Mouse (Mus musculus): Measurements from ENCODE around the gene Patj. TPM values are rescaled to one million over a fixed set of nuclear protein-coding genes. Genes with fewer than 3 reads are reported as not detected.

Gene Patj
- polyA plus RNA-seq, 1 experiment from 2014 or later: 2.2 TPM

GRCm38 (mm10) chr4:98473491-98473890 lies 77.9 kb downstream of the Patj start:
- H3K36me3 ChIP-seq (replicated peaks): no peaks in the 10 kb centered on the region
- no peak for ATAC-seq (ENCODE audit: insufficient read depth)
- H3K4me1 ChIP-seq (replicated peaks): no peaks in the 10 kb centered on the region
- H3K4me2 ChIP-seq: no peak overlapping the region
- no peak overlapping the region for H3K4me3 ChIP-seq (replicated peaks)
- no peak overlapping the region for H3K9ac ChIP-seq
- H3K27ac ChIP-seq (replicated peaks): no peak overlapping the region
- 51% methylated on average over 3 of the region's 3 CpGs for WGBS (ENCODE audit: insufficient replicate concordance)
- no peaks in the 10 kb centered on the region for H3K9me3 ChIP-seq (replicated peaks)
- no peaks in the 10 kb centered on the region for H3K27me3 ChIP-seq

- no peaks in the 10 kb centered on the region for H3K27me3 ChIP-seq
- no peaks in the 10 kb centered on the region for H3K36me3 ChIP-seq (replicated peaks)
- H3K4me1 ChIP-seq (replicated peaks): no peaks in the 10 kb centered on the region
- no peaks in the 10 kb centered on the region for H3K9me3 ChIP-seq (replicated peaks)
- H3K4me2 ChIP-seq: no peak overlapping the region
- no peak overlapping the region for H3K27ac ChIP-seq (replicated peaks)
- WGBS (ENCODE audit: insufficient replicate concordance): 53% methylated on average over 3 of the region's 3 CpGs
- no peak overlapping the region for H3K4me3 ChIP-seq (replicated peaks)
- ATAC-seq (ENCODE audit: insufficient read depth): no peak
- no peak overlapping the region for H3K9ac ChIP-seq
Measured at GRCm38 (mm10) chr4:98478005-98478404, 82.4 kb downstream of the Patj start.

- 24% methylated on average over 3 of the region's 3 CpGs for WGBS (ENCODE audit: insufficient replicate concordance)
- ATAC-seq (ENCODE audit: insufficient read depth): peak; percentile 68
Measured at GRCm38 (mm10) chr4:98486475-98486874, 90.9 kb downstream of the Patj start.

GRCm38 (mm10) chr4:98486901-98487300 lies 91.3 kb downstream of the Patj start:
- Histone ChIP-seq H3K4me1 (replicated peaks) (no peaks in the 10 kb centered on the region), H3K4me2 (no peak overlapping the region), H3K4me3 (replicated peaks) (no peak overlapping the region), H3K36me3 (replicated peaks) (no peaks in the 10 kb centered on the region), H3K27me3 (no peaks in the 10 kb centered on the region), H3K27ac (replicated peaks) (no peak overlapping the region), H3K9ac (no peak overlapping the region), H3K9me3 (replicated peaks) (no peaks in the 10 kb centered on the region)
- ATAC-seq (ENCODE audit: insufficient read depth): no peak
- 61% methylated on average over 4 of the region's 4 CpGs for WGBS (ENCODE audit: insufficient replicate concordance)

More at GRCm38 (mm10) chr4:98486475-98486874, 90.9 kb downstream of the Patj start:
- Histone ChIP-seq H3K4me3 (replicated peaks) (no peak overlapping the region), H3K9me3 (replicated peaks) (no peaks in the 10 kb centered on the region), H3K27ac (replicated peaks) (no peak overlapping the region), H3K36me3 (replicated peaks) (no peaks in the 10 kb centered on the region), H3K27me3 (no peaks in the 10 kb centered on the region), H3K4me2 (no peak overlapping the region), H3K4me1 (replicated peaks) (no peaks in the 10 kb centered on the region), H3K9ac (no peak overlapping the region)

- 35% methylated on average over 1 of the region's 1 CpGs for WGBS (ENCODE audit: insufficient replicate concordance)
- H3K9ac ChIP-seq: no peak overlapping the region
Measured at GRCm38 (mm10) chr4:98489386-98489785, 93.8 kb downstream of the Patj start.

DNA sequence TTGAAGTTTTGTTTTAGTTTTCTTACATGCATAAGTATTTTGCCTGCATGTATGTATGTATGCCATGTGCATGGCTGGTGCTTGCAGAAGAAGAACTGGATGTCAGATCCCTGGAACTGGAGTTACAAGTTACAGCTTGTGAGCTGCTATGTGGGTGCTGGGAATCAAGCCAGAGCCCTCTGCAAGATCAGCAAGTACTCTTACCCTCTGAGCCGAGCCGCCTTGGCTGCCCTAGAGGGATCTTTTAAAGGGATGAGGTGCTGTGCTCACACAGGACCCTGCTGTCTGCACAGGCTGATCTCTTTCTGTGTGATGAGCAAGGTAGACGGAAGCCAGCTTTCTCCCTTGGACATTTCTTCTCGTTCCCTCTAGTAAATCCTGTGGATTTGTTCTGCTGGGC lies 102.8 kb downstream of the Patj start:
- Histone ChIP-seq H3K9me3 (replicated peaks) (no peaks in the 10 kb centered on the region), H3K27me3 (no peaks in the 10 kb centered on the region), H3K4me3 (replicated peaks) (no peak overlapping the region), H3K4me2 (no peak overlapping the region), H3K36me3 (replicated peaks) (no peaks in the 10 kb centered on the region), H3K9ac (no peak overlapping the region), H3K4me1 (replicated peaks) (no peaks in the 10 kb centered on the region), H3K27ac (replicated peaks) (no peak overlapping the region)
- ATAC-seq (ENCODE audit: insufficient read depth): no peak
- WGBS (ENCODE audit: insufficient replicate concordance): 66% methylated on average over 4 of the region's 4 CpGs

More at GRCm38 (mm10) chr4:98489386-98489785, 93.8 kb downstream of the Patj start:
- Histone ChIP-seq H3K27ac (replicated peaks) (no peak overlapping the region), H3K4me3 (replicated peaks) (no peak overlapping the region), H3K4me1 (replicated peaks) (no peaks in the 10 kb centered on the region), H3K27me3 (no peaks in the 10 kb centered on the region), H3K9me3 (replicated peaks) (no peaks in the 10 kb centered on the region), H3K36me3 (replicated peaks) (no peaks in the 10 kb centered on the region), H3K4me2 (no peak overlapping the region)
- ATAC-seq (ENCODE audit: insufficient read depth): no peak

GRCm38 (mm10) chr4:98500182-98500581 lies 104.6 kb downstream of the Patj start:
- H3K9me3 ChIP-seq (replicated peaks): no peaks in the 10 kb centered on the region
- H3K4me1 ChIP-seq (replicated peaks): no peaks in the 10 kb centered on the region
- H3K9ac ChIP-seq: no peak overlapping the region
- no peak overlapping the region for H3K4me2 ChIP-seq
- no peak for ATAC-seq (ENCODE audit: insufficient read depth)
- no peak overlapping the region for H3K4me3 ChIP-seq (replicated peaks)
- no peak overlapping the region for H3K27ac ChIP-seq (replicated peaks)
- 59% methylated on average over 5 of the region's 5 CpGs for WGBS (ENCODE audit: insufficient replicate concordance)
- H3K36me3 ChIP-seq (replicated peaks): no peaks in the 10 kb centered on the region
- H3K27me3 ChIP-seq: no peaks in the 10 kb centered on the region

GRCm38 (mm10) chr4:98500875-98501274 lies 105.3 kb downstream of the Patj start:
- 51% methylated on average over 2 of the region's 2 CpGs for WGBS (ENCODE audit: insufficient replicate concordance)
- no peak overlapping the region for H3K27ac ChIP-seq (replicated peaks)
- no peak for ATAC-seq (ENCODE audit: insufficient read depth)
- no peaks in the 10 kb centered on the region for H3K27me3 ChIP-seq
- no peak overlapping the region for H3K4me2 ChIP-seq
- no peak overlapping the region for H3K4me3 ChIP-seq (replicated peaks)
- no peaks in the 10 kb centered on the region for H3K36me3 ChIP-seq (replicated peaks)
- H3K9ac ChIP-seq: no peak overlapping the region
- no peaks in the 10 kb centered on the region for H3K4me1 ChIP-seq (replicated peaks)
- no peaks in the 10 kb centered on the region for H3K9me3 ChIP-seq (replicated peaks)

- Histone ChIP-seq H3K9me3 (replicated peaks) (no peaks in the 10 kb centered on the region), H3K4me2 (no peak overlapping the region), H3K27me3 (no peaks in the 10 kb centered on the region), H3K36me3 (replicated peaks) (no peaks in the 10 kb centered on the region), H3K4me1 (replicated peaks) (no peaks in the 10 kb centered on the region), H3K27ac (replicated peaks) (no peak overlapping the region), H3K4me3 (replicated peaks) (no peak overlapping the region), H3K9ac (no peak overlapping the region)
- no peak for ATAC-seq (ENCODE audit: insufficient read depth)
- WGBS (ENCODE audit: insufficient replicate concordance): 48% methylated on average over 3 of the region's 3 CpGs
Measured at GRCm38 (mm10) chr4:98504743-98505142, 109.2 kb downstream of the Patj start.

- 68% methylated on average over 11 of the region's 11 CpGs for WGBS (ENCODE audit: insufficient replicate concordance)
- no peak overlapping the region for H3K4me3 ChIP-seq (replicated peaks)
- H3K9ac ChIP-seq: no peak overlapping the region
- H3K36me3 ChIP-seq (replicated peaks): no peaks in the 10 kb centered on the region
- no peaks in the 10 kb centered on the region for H3K9me3 ChIP-seq (replicated peaks)
- peak; percentile 61; the same call in 1 of the 2 replicates for ATAC-seq (ENCODE audit: insufficient read depth)
- no peaks in the 10 kb centered on the region for H3K27me3 ChIP-seq
- H3K27ac ChIP-seq (replicated peaks): no peak overlapping the region
- no peaks in the 10 kb centered on the region for H3K4me1 ChIP-seq (replicated peaks)
- H3K4me2 ChIP-seq: no peak overlapping the region
Measured at GRCm38 (mm10) chr4:98508471-98509271, 113.1 kb downstream of the Patj start.

DNA sequence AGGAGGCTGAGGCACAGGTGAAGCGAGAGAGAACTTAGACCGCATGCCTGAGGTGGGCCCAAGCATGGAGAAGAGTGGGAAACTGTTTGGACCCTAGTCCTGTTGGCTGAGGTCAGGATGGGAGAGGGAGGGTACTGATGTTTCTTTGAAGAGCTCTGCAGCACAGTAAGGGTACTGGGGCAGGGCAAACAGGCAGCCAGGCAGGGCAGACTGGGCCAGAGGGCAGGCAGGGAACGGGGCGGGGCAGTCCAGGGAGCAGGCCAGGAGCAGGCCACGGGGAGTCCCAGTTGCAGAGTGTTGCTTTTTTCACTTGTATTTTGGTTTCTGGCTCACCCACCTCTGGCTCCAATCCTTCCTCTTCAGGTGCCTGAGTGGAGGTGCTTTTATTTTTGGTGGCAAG lies 114.4 kb downstream of the Patj start:
- Histone ChIP-seq H3K4me3 (replicated peaks) (no peak overlapping the region), H3K36me3 (replicated peaks) (no peaks in the 10 kb centered on the region), H3K27me3 (no peaks in the 10 kb centered on the region), H3K9ac (no peak overlapping the region), H3K9me3 (replicated peaks) (no peaks in the 10 kb centered on the region), H3K4me1 (replicated peaks) (no peaks in the 10 kb centered on the region), H3K27ac (replicated peaks) (no peak overlapping the region), H3K4me2 (no peak overlapping the region)
- ATAC-seq (ENCODE audit: insufficient read depth): no peak
- WGBS (ENCODE audit: insufficient replicate concordance): 64% methylated on average over 5 of the region's 5 CpGs

DNA sequence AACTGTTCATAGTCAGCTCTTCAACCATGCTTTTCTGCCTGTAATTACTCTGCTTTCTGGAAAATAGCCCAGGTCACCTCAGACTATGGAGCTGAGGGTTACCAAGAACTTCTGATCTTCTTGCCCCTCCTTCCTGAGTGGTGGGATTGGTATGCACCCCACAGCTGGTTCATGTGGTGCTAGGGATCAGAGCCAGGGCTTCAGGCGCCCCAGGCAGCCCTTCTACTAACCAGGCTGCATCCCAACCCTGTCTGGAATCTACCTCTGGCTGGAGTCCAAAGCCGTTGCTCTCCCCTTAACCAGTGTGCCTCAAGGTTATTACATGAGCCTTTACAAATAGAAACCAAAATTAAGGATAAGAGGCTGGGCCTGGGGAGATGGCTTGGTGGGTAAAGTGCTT lies 115.7 kb downstream of the Patj start:
- no peak overlapping the region for H3K4me2 ChIP-seq
- H3K4me1 ChIP-seq (replicated peaks): no peaks in the 10 kb centered on the region
- H3K9me3 ChIP-seq (replicated peaks): no peaks in the 10 kb centered on the region
- no peak overlapping the region for H3K4me3 ChIP-seq (replicated peaks)
- H3K27ac ChIP-seq (replicated peaks): no peak overlapping the region
- ATAC-seq (ENCODE audit: insufficient read depth): no peak
- H3K27me3 ChIP-seq: no peaks in the 10 kb centered on the region
- no peak overlapping the region for H3K9ac ChIP-seq
- no peaks in the 10 kb centered on the region for H3K36me3 ChIP-seq (replicated peaks)
- WGBS (ENCODE audit: insufficient replicate concordance): 53% methylated on average over 2 of the region's 2 CpGs
